Mouse (Mus musculus) hindbrain, embryonic 12.5 days (tissue): Measurements from ENCODE around the gene Micu1. TPM values are rescaled to one million over a fixed set of nuclear protein-coding genes. Genes with fewer than 3 reads are reported as not detected.
A peak's percentile ranks its signal among the peaks of the same experiment; 100 is the strongest.

Experiments
- ATAC-seq: fragments of 200-750 bp; cut with Nextera tagmentation; 2 replicates; pipeline ENCODE4 v1.8.0; 2017; ENCODE audit warnings: moderate TSS enrichment; ENCODE audit not compliant: low FRiP score
- H3K27ac ChIP-seq: fragments of 300-500 bp; sonication (generic); 2 replicates; pipeline ENCODE4 v1.5.1; 2016; ENCODE audit warnings: mild to moderate bottlenecking
- H3K27me3 ChIP-seq: fragments of 300-500 bp; sonication (generic); 2 replicates; pipeline ENCODE4 v1.6.1; 2016; ENCODE audit warnings: mild to moderate bottlenecking
- H3K36me3 ChIP-seq: fragments of 300-500 bp; sonication (generic); 2 replicates; pipeline ENCODE4 v1.6.1; 2016; ENCODE audit warnings: mild to moderate bottlenecking
- H3K4me1 ChIP-seq: fragments of 300-500 bp; sonication (generic); 2 replicates; pipeline ENCODE4 v1.6.1; 2016
- H3K4me2 ChIP-seq: fragments of 300-500 bp; sonication (generic); replicated peaks from 2 replicates; pipeline ENCODE4 v1.6.1; 2016; ENCODE audit warnings: mild to moderate bottlenecking
- H3K4me3 ChIP-seq: fragments of 300-500 bp; sonication (generic); 2 replicates; pipeline ENCODE4 v1.5.1; 2016; ENCODE audit warnings: mild to moderate bottlenecking
- H3K9ac ChIP-seq: fragments of 300-500 bp; sonication (generic); 2 replicates; pipeline ENCODE4 v1.6.1; 2016; ENCODE audit warnings: mild to moderate bottlenecking, moderate library complexity
- H3K9me3 ChIP-seq: fragments of 300-500 bp; sonication (generic); replicated peaks from 2 replicates; pipeline ENCODE4 v1.6.1; 2016; ENCODE audit warnings: mild to moderate bottlenecking
- WGBS: fragments of 180-500 bp; shearing (Covaris S2); methylation state at CpG from one replicate; pipeline ENCODE4 v1.1.7; 2016; 5-methylcytosine and 5-hydroxymethylcytosine counted together
- polyA plus RNA-seq: library from polyadenylated mRNA; unstranded; fragments of >200 nt; fragmentation: Nextera tagmentation; extraction: Ambion mirVana; gene quantifications from 2 replicates; pipeline ENCODE4 v1.2.1, GENCODE M21; 2016

Gene Micu1
- polyA plus RNA-seq, 1 experiment from 2014 or later = 75.8 TPM

GRCm38 (mm10) chr10:59781205-59781931 is 79.1 kb downstream of the Micu1 start:
- peak overlapping the region; percentile 12; the same call in 1 of the 2 replicates for H3K27ac ChIP-seq
- peaks cover 3% of the 10 kb centered on the region; the same call in 1 of the 2 replicates for H3K36me3 ChIP-seq
- ATAC-seq = no peak

DNA sequence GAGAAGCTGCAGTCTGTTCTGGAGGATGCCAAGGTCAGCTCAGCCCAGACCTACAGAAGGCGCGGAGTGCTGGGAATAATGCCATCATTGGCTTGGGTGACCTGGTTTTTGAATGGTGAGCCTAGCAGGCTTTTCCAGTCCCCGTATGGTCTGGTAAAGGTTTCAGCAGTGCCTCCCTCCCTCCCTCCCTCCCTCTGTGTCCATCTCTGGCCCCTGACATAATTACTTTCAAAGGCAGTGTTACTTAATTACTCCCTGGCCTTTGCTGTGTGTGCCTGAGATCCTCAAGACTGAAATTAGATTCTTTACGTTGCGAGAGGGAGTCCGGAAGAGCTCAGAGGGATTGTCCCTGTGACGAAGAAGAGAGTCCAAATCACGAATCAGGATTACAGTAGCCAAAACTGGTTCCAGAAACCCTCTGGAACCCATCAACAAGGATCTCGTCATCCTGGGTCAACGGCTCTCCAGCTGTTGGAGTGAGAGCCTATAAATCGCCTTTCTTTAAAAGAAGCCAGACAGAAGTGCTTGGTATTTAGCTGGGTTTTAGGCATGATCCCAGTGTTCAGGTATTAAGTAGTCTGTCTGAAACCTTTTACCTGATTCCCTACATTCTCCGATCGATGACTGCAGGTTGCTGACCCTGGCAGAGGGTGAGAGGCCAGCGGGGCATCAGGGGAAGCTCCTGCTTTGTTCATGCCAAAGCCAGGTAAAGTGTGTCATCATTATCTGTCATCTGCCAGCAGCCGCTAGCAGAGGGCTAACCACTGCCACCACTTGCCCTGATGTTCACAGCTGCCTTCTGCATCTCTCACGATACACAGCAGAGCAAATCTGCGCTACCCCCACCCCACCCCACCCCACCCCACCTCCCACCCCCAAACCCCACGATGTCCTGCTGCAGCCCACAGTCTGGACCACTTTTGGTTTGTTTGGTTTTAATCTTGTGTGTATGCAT is 82.7 kb downstream of the Micu1 start:
- WGBS = 79% methylated on average over 18 of the region's 18 CpGs
- H3K4me1 ChIP-seq = peaks cover 15% of the 10 kb centered on the region

More at GRCm38 (mm10) chr10:59781205-59781931, 79.1 kb downstream of the Micu1 start:
- Histone ChIP-seq H3K4me3 (no peak overlapping the region), H3K9ac (no peak overlapping the region), H3K27me3 (no peaks in the 10 kb centered on the region), H3K4me1 (peaks cover 15% of the 10 kb centered on the region), H3K9me3 (no peaks in the 10 kb centered on the region), H3K4me2 (no peak overlapping the region)
- WGBS = 61% methylated on average over 7 of the region's 7 CpGs

DNA sequence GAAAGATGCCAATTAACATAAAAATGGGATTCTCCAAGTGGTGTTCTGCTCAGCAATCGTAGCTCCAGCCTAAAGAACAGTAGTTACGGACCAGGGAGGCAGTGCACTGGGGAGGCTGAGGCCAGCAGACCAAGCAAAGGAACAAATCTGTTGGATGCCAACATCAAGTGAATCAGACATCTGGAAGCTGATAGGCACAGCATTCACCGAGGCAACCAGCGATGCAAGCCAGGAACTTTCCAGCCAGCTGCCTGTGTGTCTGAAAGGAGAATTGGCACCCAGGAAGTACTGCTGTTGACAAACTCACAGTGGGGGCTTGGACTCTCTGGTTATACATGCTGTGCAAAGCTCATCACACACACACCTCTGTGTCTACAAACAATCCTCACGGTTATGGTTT is 84.0 kb downstream of the Micu1 start:
- ATAC-seq = no peak
- WGBS = 48% methylated on average over 5 of the region's 5 CpGs
- H3K36me3 ChIP-seq = 0 out of 2 replicates have a peak, but pooled peaks cover 16% of the 10 kb centered on the region

More for the DNA sequence above, 82.7 kb downstream of the Micu1 start:
- Histone ChIP-seq H3K27me3 (no peaks in the 10 kb centered on the region), H3K9ac (no peak overlapping the region), H3K4me3 (no peak overlapping the region), H3K36me3 (0 out of 2 replicates have a peak, but pooled peaks cover 11% of the 10 kb centered on the region), H3K27ac (no peak overlapping the region), H3K4me2 (no peak overlapping the region), H3K9me3 (no peaks in the 10 kb centered on the region)
- no peak for ATAC-seq

GRCm38 (mm10) chr10:59787140-59787800 is 85.0 kb downstream of the Micu1 start:
- Histone ChIP-seq H3K27me3 (no peaks in the 10 kb centered on the region), H3K4me1 (peaks cover 4% of the 10 kb centered on the region; the same call in 1 of the 2 replicates), H3K4me3 (no peak overlapping the region), H3K27ac (no peak overlapping the region), H3K9ac (no peak overlapping the region), H3K9me3 (no peaks in the 10 kb centered on the region), H3K36me3 (0 out of 2 replicates have a peak, but pooled peaks cover 16% of the 10 kb centered on the region), H3K4me2 (no peak overlapping the region)
- WGBS = 75% methylated on average over 11 of the region's 11 CpGs
- no peak for ATAC-seq

More for the DNA sequence above, 84.0 kb downstream of the Micu1 start:
- H3K9me3 ChIP-seq = no peaks in the 10 kb centered on the region
- H3K27ac ChIP-seq = no peak overlapping the region
- H3K9ac ChIP-seq = no peak overlapping the region
- H3K4me1 ChIP-seq = peaks cover 4% of the 10 kb centered on the region; the same call in 1 of the 2 replicates
- no peaks in the 10 kb centered on the region for H3K27me3 ChIP-seq
- no peak overlapping the region for H3K4me2 ChIP-seq
- H3K4me3 ChIP-seq = no peak overlapping the region

DNA sequence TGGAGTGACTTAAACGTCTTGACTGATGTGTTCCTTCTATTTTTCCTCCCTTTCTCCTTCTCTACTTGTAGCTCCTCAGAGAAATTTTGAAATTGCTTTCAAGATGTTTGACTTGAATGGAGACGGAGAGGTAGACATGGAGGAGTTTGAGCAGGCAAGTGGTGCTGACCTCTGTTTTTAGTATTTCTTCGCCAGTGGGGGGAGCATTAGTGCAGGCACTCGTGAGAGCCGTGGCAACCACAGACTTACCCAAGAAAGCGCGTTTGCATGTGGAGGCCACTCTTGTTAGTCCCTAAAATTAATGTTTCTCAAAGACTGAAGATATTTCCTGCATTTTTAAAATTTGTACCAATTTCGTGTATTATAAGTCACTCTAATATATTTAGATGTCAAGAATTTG is 85.6 kb downstream of the Micu1 start:
- 77% methylated on average over 8 of the region's 8 CpGs for WGBS
- Histone ChIP-seq H3K9ac (no peak overlapping the region), H3K9me3 (no peaks in the 10 kb centered on the region), H3K4me2 (no peak overlapping the region), H3K4me3 (no peak overlapping the region), H3K36me3 (0 out of 2 replicates have a peak, but pooled peaks cover 16% of the 10 kb centered on the region), H3K27ac (no peak overlapping the region), H3K27me3 (no peaks in the 10 kb centered on the region), H3K4me1 (peaks cover 4% of the 10 kb centered on the region; the same call in 1 of the 2 replicates)
- ATAC-seq = no peak

GRCm38 (mm10) chr10:59790291-59790929 is 88.1 kb downstream of the Micu1 start:
- H3K9ac ChIP-seq = no peak overlapping the region
- 0 out of 2 replicates have a peak, but pooled peaks cover 16% of the 10 kb centered on the region for H3K36me3 ChIP-seq
- H3K4me3 ChIP-seq = no peak overlapping the region
- H3K27me3 ChIP-seq = no peaks in the 10 kb centered on the region
- H3K9me3 ChIP-seq = no peaks in the 10 kb centered on the region
- no peak overlapping the region for H3K27ac ChIP-seq
- no peak for ATAC-seq
- no peak overlapping the region for H3K4me2 ChIP-seq
- H3K4me1 ChIP-seq = peaks cover 4% of the 10 kb centered on the region; the same call in 1 of the 2 replicates
- 87% methylated on average over 11 of the region's 11 CpGs for WGBS

- Histone ChIP-seq H3K4me1 (no peaks in the 10 kb centered on the region), H3K4me3 (no peak overlapping the region), H3K27me3 (no peaks in the 10 kb centered on the region), H3K36me3 (peaks cover 16% of the 10 kb centered on the region; the same call in 1 of the 2 replicates), H3K9me3 (no peaks in the 10 kb centered on the region), H3K4me2 (no peak overlapping the region), H3K9ac (no peak overlapping the region), H3K27ac (no peak overlapping the region)
- no peak for ATAC-seq
- 71% methylated on average over 5 of the region's 5 CpGs for WGBS
These were observed 89.6 kb downstream of the Micu1 start for GRCm38 (mm10) chr10:59791896-59792295.

GRCm38 (mm10) chr10:59792575-59793176 is 90.4 kb downstream of the Micu1 start:
- H3K9me3 ChIP-seq = no peaks in the 10 kb centered on the region
- H3K4me3 ChIP-seq = no peak overlapping the region
- peaks cover 16% of the 10 kb centered on the region; the same call in 1 of the 2 replicates for H3K36me3 ChIP-seq
- no peak overlapping the region for H3K4me2 ChIP-seq
- no peaks in the 10 kb centered on the region for H3K4me1 ChIP-seq
- 89% methylated on average over 9 of the region's 9 CpGs for WGBS
- H3K9ac ChIP-seq = no peak overlapping the region
- no peak for ATAC-seq
- H3K27me3 ChIP-seq = no peaks in the 10 kb centered on the region
- no peak overlapping the region for H3K27ac ChIP-seq

- H3K36me3 ChIP-seq = peaks cover 16% of the 10 kb centered on the region; the same call in 1 of the 2 replicates
- H3K9me3 ChIP-seq = no peaks in the 10 kb centered on the region
- H3K27ac ChIP-seq = no peak overlapping the region
- H3K27me3 ChIP-seq = no peaks in the 10 kb centered on the region
- 79% methylated on average over 3 of the region's 3 CpGs for WGBS
- peaks cover 2% of the 10 kb centered on the region; the same call in 1 of the 2 replicates for H3K4me1 ChIP-seq
- no peak overlapping the region for H3K4me2 ChIP-seq
- no peak overlapping the region for H3K9ac ChIP-seq
- ATAC-seq = no peak
- H3K4me3 ChIP-seq = no peak overlapping the region
These were observed 91.2 kb downstream of the Micu1 start for GRCm38 (mm10) chr10:59793454-59793853.

DNA sequence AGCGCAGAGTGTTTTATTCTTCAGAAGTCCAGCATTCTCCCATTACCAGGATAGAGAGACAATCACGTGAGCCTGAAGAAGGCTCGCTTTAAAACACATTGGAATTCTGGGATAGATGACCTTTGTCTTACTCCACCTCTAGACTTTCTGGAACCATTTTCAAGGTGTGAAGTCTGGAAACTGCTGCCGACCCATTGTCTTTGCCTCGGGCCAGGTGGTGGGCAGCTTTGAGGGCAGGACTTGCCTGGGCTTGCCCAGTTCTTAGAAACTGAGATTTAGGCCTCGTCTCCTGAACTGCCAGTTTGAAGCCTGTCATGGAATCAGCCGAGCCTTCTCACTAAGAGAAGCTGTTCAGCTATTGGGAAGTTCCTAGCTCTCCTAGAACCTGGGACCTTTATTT is 92.8 kb downstream of the Micu1 start:
- WGBS = 90% methylated on average over 7 of the region's 7 CpGs
- no peak overlapping the region for H3K4me3 ChIP-seq

GRCm38 (mm10) chr10:59795902-59796301 is 93.6 kb downstream of the Micu1 start:
- 55% methylated on average over 4 of the region's 4 CpGs for WGBS
- no peak for ATAC-seq

More for the DNA sequence above, 92.8 kb downstream of the Micu1 start:
- ATAC-seq = no peak
- Histone ChIP-seq H3K27me3 (no peaks in the 10 kb centered on the region), H3K9ac (no peak overlapping the region), H3K9me3 (no peaks in the 10 kb centered on the region), H3K36me3 (peaks cover 3% of the 10 kb centered on the region; the same call in 1 of the 2 replicates), H3K4me2 (no peak overlapping the region), H3K4me1 (peaks cover 16% of the 10 kb centered on the region), H3K27ac (no peak overlapping the region)

More at GRCm38 (mm10) chr10:59795902-59796301, 93.6 kb downstream of the Micu1 start:
- Histone ChIP-seq H3K4me3 (no peak overlapping the region), H3K27ac (no peak overlapping the region), H3K4me1 (peaks cover 21% of the 10 kb centered on the region), H3K4me2 (no peak overlapping the region), H3K27me3 (no peaks in the 10 kb centered on the region), H3K9ac (no peak overlapping the region), H3K9me3 (no peaks in the 10 kb centered on the region), H3K36me3 (no peaks in the 10 kb centered on the region; the same call in 1 of the 2 replicates)
